Mouse (Mus musculus) ES-E14 (cell line): ENCODE results near the gene Slc35b2. TPM values are rescaled to one million over a fixed set of nuclear protein-coding genes. Genes with fewer than 3 reads are reported as not detected.

ENCODE experiments used
- DNase-seq: peaks from one replicate; pipeline ENCODE4 v3.0.0-alpha.2; 2013; ENCODE audit warnings: low read depth, low spot score
- H3K27ac ChIP-seq: 2 replicates; pipeline ENCODE4 v1.5.1; 2012; ENCODE audit warnings: low read depth, mild to moderate bottlenecking, low read length, moderate library complexity, mixed read lengths; ENCODE audit not compliant: poor library complexity, insufficient read depth, severe bottlenecking
- H3K36me3 ChIP-seq: 2 replicates; pipeline ENCODE4 v1.6.1; 2012; ENCODE audit warnings: mild to moderate bottlenecking, low read length, moderate library complexity, mixed read lengths; ENCODE audit not compliant: control insufficient read depth, poor library complexity, insufficient read depth, severe bottlenecking
- H3K4me1 ChIP-seq, 2 experiments: fragments of 150-350 bp in 1 of 2; sonication (generic) in 1 of 2; 2 replicates each; pipeline ENCODE4 v1.6.1; 2012; ENCODE audit warnings: low read length in 2 of 2, mild to moderate bottlenecking in 1 of 2, mixed read lengths in 1 of 2; ENCODE audit not compliant: control insufficient read depth in 2 of 2, insufficient read depth in 2 of 2, poor library complexity in 1 of 2
- H3K4me3 ChIP-seq, 2 experiments: fragments of 150-350 bp in 1 of 2; sonication (generic) in 1 of 2; 2 replicates each; pipeline ENCODE4 v1.5.1; 2012; ENCODE audit warnings: low read length in 2 of 2, low read depth in 1 of 2, mild to moderate bottlenecking in 1 of 2, mixed read lengths in 1 of 2; ENCODE audit not compliant: insufficient read depth in 1 of 2, poor library complexity in 1 of 2, severe bottlenecking in 1 of 2
- H3K9ac ChIP-seq: 2 replicates; pipeline ENCODE4 v1.6.1; 2012; ENCODE audit warnings: low read depth, mild to moderate bottlenecking, low read length, mixed read lengths; ENCODE audit not compliant: poor library complexity, insufficient read depth, severe bottlenecking
- H3K9me3 ChIP-seq: fragments of 150-350 bp; sonication (generic); 2 replicates; pipeline ENCODE4 v1.6.1; 2012; ENCODE audit warnings: low read depth, mild to moderate bottlenecking, low read length; ENCODE audit not compliant: control insufficient read depth, insufficient read depth
- CHD2 ChIP-seq: IDR thresholded peaks from 2 replicates; pipeline ENCODE4 v1.6.1; 2014; ENCODE audit warnings: mild to moderate bottlenecking, low read depth, low read length, inconsistent platforms
- HCFC1 ChIP-seq: IDR thresholded peaks from 2 replicates; pipeline ENCODE4 v1.6.1; 2012; ENCODE audit warnings: low read length, inconsistent platforms, borderline replicate concordance; ENCODE audit not compliant: insufficient read depth
- MAFK ChIP-seq: IDR thresholded peaks from 2 replicates; pipeline ENCODE4 v1.6.1; 2014; ENCODE audit warnings: mild to moderate bottlenecking, low read depth, low read length, inconsistent platforms; ENCODE audit not compliant: insufficient read depth
- ZC3H11A ChIP-seq: IDR thresholded peaks from 2 replicates; pipeline ENCODE4 v1.6.1; 2012; ENCODE audit warnings: low read depth, mild to moderate bottlenecking, inconsistent platforms, low read length, borderline replicate concordance
- ZNF384 ChIP-seq: IDR thresholded peaks from 2 replicates; pipeline ENCODE4 v1.6.1; 2012; ENCODE audit warnings: low read depth, low read length, inconsistent platforms
- in situ Hi-C, 2 experiments: fragments of 600-800 bp; cut with MboI; formaldehyde crosslinking; loops; one replicate each; pipeline ENCODE4 v1.15.1; 2025; ENCODE audit warnings: low sequenced_read_pairs in 2 of 2, inconsistent platforms in 1 of 2; ENCODE audit not compliant: unreplicated experiment in 2 of 2
- total RNA-seq: library from RNA; depleted of rRNA; stranded (reverse); fragments of 300-350 nt; gene quantifications from 2 replicates; pipeline ENCODE4 v1.2.3, GENCODE M21; 2012

Slc35b2 gene
- total RNA-seq, 1 experiment: 96.7 TPM

DNA sequence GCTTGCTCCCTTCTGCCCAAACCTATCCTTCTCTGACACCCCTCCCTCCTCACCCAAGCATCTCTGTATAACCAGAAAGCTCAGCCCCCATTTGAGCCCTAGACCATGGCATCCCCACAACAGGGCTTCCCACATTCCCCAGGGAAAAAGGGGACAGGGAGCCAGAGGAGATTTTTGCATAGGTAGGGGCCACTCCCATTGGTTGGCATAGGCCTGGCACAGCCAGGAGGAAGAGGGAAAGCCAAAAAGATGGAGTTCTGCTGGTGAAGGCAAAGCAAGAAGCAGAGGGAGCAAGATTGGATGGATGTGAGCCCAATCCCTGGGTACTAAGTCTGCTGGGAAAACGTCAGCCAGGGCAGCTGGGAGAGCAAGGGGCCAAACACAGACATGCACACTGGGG lies 20.6 kb upstream of the Slc35b2 start:
- TF ChIP-seq ZC3H11A (no peak), HCFC1 (no peak), MAFK (no peak), CHD2 (no peak), ZNF384 (no peak)
- no peak for DNase-seq
- Histone ChIP-seq H3K36me3 (no peaks in the 10 kb centered on the region), H3K9me3 (no peaks in the 10 kb centered on the region), H3K4me1 (peaks cover 2 to 18% of the 10 kb centered on the region in 2 experiments; a peak in 3 of 4 replicates), H3K27ac (no peak overlapping the region), H3K9ac (no peak overlapping the region), H3K4me3 (no peak overlapping the region)
- in situ Hi-C loops: no loop called here

DNA sequence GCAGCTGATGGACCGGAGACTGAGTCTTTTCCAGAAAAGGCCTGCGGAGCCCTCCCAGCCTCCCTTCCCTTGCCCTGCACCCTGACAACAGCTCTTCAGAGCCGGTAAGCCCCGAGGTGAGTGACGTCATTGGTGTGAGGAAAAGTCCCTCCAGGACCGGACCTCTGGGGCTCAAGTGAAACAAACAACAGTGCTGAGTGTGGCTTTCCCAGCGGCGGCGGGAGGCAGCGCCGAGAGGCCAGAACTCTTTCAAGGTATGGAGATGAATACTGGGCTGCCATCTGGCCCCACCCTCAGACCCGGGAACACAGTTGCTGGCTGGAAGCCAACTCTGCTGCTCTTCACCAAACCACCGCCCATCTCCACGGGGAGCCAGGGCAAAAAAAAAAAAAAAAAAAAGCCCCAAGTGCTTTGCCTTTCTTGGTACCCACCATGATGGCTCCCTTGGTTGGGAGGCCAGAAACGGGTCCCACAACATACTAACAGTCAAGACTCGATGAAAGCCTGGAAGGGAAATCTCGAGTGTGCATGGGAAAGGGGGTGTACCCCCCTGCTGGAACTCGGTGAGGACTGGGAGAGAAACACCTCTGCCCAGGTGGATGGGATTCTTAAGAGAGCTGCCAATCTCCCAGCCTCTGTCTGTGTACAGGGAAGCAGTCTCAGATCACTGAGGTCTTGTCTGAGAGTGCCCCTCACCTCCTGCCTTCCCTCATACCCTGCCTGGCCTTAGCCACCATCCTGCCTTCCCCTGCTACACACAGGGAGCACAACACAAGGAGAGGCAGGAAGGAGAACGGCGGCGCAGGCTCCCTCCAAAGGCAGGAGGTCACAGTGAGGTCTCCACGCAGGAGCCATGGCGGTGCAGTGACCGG lies 19.4 kb upstream of the Slc35b2 start:
- H3K9me3 ChIP-seq: no peaks in the 10 kb centered on the region

DNA sequence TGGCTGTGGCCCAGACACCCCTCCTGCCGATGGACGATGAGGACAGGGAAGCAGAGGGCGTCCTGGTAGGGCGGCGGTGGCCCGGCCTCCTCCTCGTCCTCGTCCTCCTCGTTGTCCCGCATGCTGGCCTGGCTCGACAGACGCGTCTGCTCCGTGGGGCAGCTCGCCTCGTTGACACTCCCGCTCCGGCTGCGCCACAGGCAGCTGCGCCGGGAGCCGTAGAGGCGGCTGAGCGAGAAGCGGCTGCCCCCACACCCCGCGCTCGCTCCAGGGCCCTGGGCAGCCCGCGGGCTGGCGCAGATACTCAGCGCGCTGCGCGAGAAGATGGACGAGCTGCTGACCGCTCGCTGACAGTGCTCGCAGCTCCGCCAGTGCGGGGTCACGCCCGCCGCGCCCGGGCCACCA lies 18.8 kb upstream of the Slc35b2 start:
- in situ Hi-C loops: no loop called here
- peaks cover 4 to 16% of the 10 kb centered on the region in 2 experiments; a peak in 3 of 4 replicates for H3K4me1 ChIP-seq
- no peak overlapping the region for H3K27ac ChIP-seq
- H3K9ac ChIP-seq: peak overlapping the region; percentile 39
- DNase-seq: no peak
- no peaks in the 10 kb centered on the region for H3K9me3 ChIP-seq
- H3K4me3 ChIP-seq: peak overlapping the region; percentile 35 to 56; a peak in 3 of 4 replicates
- TF ChIP-seq HCFC1 (no peak), CHD2 (no peak), MAFK (no peak), ZC3H11A (no peak), ZNF384 (no peak)
- H3K36me3 ChIP-seq: no peaks in the 10 kb centered on the region

More for the DNA sequence above, 19.4 kb upstream of the Slc35b2 start:
- Histone ChIP-seq H3K4me1 (peaks cover 4 to 20% of the 10 kb centered on the region in 2 experiments; a peak in 3 of 4 replicates), H3K36me3 (no peaks in the 10 kb centered on the region), H3K4me3 (peak overlapping the region; percentile 35 to 56), H3K9ac (peak overlapping the region; percentile 39), H3K27ac (no peak overlapping the region)
- peak; percentile 93 for DNase-seq
- TF ChIP-seq CHD2: no peak
- no peak for TF ChIP-seq MAFK
- TF ChIP-seq ZC3H11A: no peak
- TF ChIP-seq ZNF384: peak; percentile 97
- no peak for TF ChIP-seq HCFC1
- in situ Hi-C loops: no loop called here

DNA sequence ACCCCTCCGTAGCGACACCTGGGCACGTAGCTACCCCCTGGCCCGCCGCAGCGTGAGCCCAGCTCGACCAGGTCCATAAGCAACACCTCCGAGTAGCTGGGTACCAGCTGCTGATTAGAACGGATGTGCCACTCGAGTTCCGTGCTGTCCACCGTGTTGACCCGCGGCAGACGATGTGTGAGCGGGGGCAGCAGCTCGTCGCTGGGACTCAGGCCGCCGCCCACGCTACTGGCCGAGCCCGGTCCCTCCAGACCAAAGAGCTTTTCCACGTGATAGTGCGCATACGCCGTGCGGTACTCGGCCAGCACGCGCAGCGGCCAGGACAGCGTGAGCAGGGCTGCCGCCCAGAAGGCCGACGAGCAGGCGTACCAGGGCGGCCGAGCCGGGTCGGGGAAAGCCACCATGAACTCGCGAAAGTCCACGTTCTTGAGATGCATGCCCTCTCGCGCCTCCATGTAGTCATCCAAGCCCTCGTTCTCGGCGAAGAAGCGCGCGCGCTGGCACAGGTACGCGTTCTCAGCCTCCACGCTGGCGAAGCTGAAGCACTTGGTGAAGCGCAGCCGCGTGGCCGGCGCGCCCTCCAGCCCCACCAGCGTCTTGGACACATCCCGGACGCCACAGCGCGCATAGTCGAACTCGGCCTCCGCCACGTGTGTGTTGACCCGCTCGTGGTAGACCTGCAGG lies 18.3 kb upstream of the Slc35b2 start:
- in situ Hi-C loops: no loop called here
- TF ChIP-seq MAFK: no peak
- TF ChIP-seq ZC3H11A: no peak
- TF ChIP-seq CHD2: no peak
- TF ChIP-seq HCFC1: no peak
- TF ChIP-seq ZNF384: no peak
- Histone ChIP-seq H3K4me3 (peak overlapping the region; percentile 35 to 56; a peak in 3 of 4 replicates), H3K4me1 (peaks cover 4 to 16% of the 10 kb centered on the region in 2 experiments; a peak in 3 of 4 replicates), H3K36me3 (no peaks in the 10 kb centered on the region), H3K27ac (no peak overlapping the region), H3K9ac (peak overlapping the region; percentile 39), H3K9me3 (no peaks in the 10 kb centered on the region)
- DNase-seq: no peak
